Mouse (Mus musculus) R1 (cell line): ENCODE results near the gene Itpkb.
A peak's percentile ranks its signal among the peaks of the same experiment; 100 is the strongest.

Experiments used
- DNase-seq: peaks from one replicate; pipeline ENCODE4 v3.0.0-alpha.2; 2018; ENCODE audit warnings: low read depth, low spot score

The Itpkb gene

DNA sequence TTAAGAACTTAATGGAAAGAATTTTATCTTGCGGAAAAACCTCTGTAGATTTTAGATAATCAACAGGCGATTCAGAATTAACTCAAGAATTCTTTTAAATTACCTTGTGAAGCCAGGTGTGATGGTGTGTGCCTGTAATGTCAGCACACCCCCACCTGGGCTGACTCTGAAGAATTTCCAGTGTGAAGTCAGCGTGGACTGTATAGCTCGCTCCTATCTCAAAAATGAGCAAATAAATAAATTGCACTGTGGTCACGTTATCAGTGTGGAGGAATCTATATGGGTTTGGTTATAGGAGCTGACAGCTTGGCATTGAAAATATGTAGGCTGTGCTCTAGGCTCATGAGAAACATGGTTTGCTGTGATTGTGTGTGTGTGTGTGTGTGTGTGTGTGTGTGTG lies 8.9 kb downstream of the Itpkb start:
- DNase-seq = no peak

- no peak for DNase-seq
Observed at GRCm38 (mm10) chr1:180342944-180343343, 12.7 kb downstream of the Itpkb start.

DNA sequence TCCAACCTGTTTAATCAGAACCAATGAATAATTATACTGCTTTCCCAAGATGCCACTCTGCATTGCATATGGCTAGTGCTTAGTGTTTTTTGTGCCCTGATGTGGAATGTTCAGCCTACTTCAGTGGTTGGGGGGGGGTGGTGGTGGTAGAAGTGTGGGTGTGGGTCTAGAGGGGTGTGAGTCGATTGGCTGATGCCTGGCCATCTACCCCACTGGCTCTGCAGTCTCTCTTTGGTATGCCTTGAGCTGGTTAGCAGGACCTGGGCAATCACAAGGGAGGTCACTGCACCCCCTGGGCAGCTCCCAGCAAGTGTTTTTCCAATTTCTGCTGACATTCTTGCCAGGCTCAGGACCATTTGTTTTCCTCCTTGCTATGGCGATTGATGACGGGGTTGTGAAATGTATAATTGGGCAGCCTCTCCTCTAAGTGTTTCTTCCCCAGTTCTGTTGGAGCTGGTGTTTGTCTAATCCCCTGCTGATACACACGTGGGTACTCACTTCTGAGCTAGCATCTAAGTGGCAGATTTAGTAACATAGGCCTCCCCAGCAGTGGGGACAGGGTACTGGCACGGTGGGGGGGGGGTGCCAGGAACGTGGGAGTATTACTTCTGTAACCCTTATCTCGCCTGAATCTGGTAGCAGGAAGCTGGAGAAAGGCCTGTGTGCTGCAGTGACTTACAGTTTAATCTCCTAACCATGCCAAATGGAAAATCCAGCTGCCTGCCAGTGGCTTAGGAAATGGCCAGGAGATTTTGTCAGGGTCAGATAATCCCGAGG lies 13.3 kb downstream of the Itpkb start:
- no peak for DNase-seq

DNA sequence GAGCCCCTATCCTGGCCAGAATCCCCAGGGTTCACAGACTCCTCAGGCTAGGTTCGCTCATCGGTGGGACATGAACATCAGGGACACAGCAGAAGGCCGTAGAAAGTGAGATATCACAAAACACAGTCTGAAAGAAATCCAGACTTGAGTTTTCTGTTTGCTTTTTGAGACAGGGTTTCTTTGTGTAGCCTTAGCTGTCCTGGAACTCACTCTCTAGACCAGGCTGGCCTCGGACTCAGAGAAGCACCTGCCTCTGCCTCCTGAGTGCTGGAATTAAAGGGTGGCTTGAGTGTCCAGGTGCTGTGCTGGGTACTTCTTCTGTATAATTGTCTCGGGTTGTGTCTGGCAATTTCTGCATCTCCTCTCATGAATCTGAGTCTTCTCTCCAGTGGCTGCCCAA lies 14.8 kb downstream of the Itpkb start:
- DNase-seq = no peak

GRCm38 (mm10) chr1:180347059-180347458 lies 16.8 kb downstream of the Itpkb start:
- no peak for DNase-seq

- no peak for DNase-seq
Observed at GRCm38 (mm10) chr1:180347907-180348306, 17.6 kb downstream of the Itpkb start.

GRCm38 (mm10) chr1:180349090-180349489 lies 18.8 kb downstream of the Itpkb start:
- no peak for DNase-seq

GRCm38 (mm10) chr1:180352258-180352657 lies 22.0 kb downstream of the Itpkb start:
- DNase-seq = no peak

- no peak for DNase-seq
Observed at GRCm38 (mm10) chr1:180354129-180354528, 23.8 kb downstream of the Itpkb start.

GRCm38 (mm10) chr1:180354976-180355730 lies 24.9 kb downstream of the Itpkb start:
- DNase-seq = no peak

DNA sequence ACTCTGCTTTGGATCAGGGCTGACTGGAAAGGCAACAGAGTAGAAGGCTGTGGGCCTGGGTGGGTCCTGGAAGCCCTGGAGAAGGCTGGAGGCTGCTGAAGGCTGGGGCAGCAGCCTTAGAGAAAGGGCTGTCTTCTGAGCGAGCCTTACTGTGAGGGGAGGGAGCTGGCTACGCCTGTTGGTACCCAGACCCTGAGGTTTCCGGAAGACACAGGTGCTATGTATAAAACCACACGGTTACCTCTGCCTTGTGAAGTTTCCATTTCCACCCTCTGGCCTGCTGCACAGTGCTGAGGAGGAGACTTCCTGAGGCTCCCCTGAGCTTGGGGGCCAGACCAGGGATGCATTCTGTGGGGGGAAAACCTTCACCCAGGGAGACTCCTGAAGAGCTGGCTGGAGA lies 25.9 kb downstream of the Itpkb start:
- DNase-seq = no peak

DNA sequence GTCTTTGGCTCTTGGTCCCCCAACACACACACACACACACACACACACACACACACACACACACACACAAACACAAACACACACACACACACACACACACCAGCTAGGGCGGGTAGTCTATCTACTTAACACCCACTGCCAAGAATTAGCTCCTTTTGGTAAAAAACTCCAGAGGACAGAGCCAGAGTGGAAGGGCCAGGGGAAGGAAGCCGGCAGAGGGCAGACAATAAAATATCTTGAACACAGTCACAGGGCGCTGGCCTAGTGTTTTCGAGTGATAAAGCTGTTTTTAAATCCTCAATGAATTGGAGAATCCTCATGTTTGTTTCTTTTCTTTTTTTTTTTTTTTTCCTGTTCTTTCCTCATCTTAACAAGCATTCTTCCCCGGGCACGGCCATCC lies 26.6 kb downstream of the Itpkb start:
- DNase-seq = no peak

GRCm38 (mm10) chr1:180357893-180358331 lies 27.6 kb downstream of the Itpkb start:
- DNase-seq = no peak

GRCm38 (mm10) chr1:180358466-180358865 lies 28.2 kb downstream of the Itpkb start:
- no peak for DNase-seq

DNA sequence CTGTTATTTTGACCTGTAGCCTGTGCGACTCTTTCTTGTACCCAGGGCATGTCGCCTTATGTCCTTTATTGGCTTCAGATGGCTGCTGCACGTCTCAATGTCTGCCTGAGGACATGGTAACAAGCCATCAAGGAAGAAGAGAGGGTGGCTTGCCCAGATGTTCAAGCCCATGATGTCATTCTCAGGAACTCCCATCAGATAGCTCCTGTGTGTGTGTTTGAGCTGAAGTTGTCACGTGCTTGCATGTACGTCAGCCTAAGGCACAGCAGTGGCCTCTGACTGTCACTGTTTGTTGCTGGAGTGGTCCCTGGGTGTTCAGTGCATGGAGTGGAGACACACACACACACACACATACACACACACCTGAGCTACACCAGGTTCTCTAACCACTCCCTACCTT lies 29.0 kb downstream of the Itpkb start:
- no peak for DNase-seq

DNA sequence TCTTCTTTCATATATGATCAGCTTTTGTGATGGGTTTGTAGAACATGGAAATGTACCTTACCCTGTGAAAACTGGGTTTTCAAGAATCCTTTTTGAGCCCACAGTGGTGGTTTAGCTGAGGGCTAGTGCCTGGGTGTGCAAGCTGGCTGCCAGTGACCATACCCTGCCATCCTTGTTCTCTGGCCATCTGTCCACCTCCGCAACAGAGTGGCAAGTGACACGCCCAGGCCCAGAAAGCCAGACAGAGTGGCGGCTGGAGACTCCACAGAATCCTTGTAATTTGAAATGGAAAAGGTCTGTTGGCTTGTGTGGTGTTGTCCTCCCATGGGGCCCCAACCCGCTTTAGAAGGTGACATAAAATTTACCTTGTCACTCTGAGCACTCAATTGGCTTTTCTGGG lies 31.9 kb downstream of the Itpkb start:
- DNase-seq = no peak

GRCm38 (mm10) chr1:180362844-180363243 lies 32.6 kb downstream of the Itpkb start:
- no peak for DNase-seq

GRCm38 (mm10) chr1:180363317-180363716 lies 33.0 kb downstream of the Itpkb start:
- DNase-seq = no peak

GRCm38 (mm10) chr1:180364005-180364404 lies 33.7 kb downstream of the Itpkb start:
- DNase-seq = no peak

- no peak for DNase-seq
Observed at GRCm38 (mm10) chr1:180364720-180365119, 34.4 kb downstream of the Itpkb start.

DNA sequence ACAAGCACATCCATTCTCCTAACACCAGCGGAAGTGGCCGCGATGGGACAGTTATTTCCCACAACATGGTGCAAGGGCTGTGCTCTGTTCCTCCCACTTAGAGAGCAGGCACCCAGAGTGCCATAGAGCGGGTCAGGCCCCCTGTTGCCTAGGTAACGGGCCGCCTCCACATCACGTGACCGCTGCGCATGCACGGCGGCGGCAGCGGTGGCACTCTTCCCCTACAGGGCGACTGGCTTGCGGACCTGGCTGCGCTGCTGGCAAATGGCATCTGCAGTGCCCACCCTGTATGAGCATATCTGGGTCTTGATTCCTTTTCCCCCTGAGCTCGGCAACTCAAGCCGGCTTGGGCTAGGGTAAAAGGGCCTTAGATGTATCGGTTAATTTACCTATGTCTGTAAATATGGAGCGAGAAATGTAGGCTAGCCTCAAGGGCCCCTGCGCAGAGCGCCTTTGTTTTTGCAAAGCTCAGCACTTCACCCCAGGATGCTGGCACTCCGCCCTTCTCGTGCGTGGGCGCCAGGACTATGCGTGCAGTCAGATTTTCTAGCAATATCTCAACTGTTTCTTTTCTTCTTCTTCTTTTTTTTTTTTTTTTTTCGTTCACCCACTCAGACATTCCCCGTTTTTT lies 35.0 kb downstream of the Itpkb start:
- DNase-seq = peak; percentile 95

DNA sequence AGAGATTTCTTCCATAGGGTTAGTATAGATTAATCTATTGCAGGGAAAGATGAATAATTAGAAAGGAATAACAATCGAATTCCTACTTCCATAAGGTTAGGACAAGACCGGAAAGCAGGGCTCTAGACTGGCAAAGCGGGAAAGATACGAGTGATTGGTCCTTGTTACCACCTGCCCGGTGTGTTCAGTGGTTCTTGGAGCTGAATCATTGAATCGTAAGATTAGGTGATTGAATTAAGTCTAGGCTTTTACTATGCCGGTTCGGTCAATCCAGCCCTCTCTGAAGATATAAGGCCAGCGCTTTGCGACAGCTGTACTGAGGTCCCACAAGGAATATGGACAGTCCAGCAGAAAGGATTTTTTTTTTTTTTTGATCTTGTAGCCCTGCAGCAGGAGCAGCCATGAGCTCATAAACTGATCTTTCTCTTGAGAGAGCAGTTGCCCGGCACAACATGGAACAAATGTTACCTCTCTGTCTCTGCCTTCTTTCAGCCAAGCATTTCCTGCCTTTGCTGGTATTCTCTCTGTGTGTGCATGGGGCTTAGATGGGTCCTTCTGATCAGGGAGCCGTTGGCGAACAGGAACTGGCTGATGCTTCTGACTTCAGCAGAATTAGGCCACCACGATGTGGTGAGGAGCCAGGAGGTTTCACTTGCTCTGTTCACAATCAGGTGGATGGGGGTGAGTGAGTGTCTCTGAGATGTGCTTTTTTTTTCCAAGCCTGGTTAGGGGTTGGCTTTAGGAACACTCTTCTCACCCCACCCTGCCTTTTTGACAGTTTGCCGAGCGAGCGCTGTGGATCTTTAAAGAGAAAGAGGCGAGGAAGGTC lies 35.9 kb downstream of the Itpkb start:
- DNase-seq = no peak
